Mouse (Mus musculus) cerebellum, adult 2 months (tissue): Measurements from ENCODE around the gene Ifit1bl2.
"Not testable (repeated sequence)": the region's sequence is repeated elsewhere in the genome, so short reads cannot be mapped to it uniquely, and the experiment has no call there.

Experiments used
- CTCF ChIP-seq: fragments of 200-500 bp; IDR thresholded peaks from 2 replicates; pipeline ENCODE4 v1.5.1; 2011; ENCODE audit warnings: low read depth, mild to moderate bottlenecking, control low read depth, low read length, moderate library complexity, borderline replicate concordance; ENCODE audit not compliant: insufficient read depth
- POLR2A ChIP-seq: fragments of 200-500 bp; IDR thresholded peaks from 2 replicates; pipeline ENCODE4 v1.6.1; 2011; ENCODE audit warnings: low read length, control low read depth, borderline replicate concordance; ENCODE audit not compliant: insufficient read depth

- not testable (repeated sequence) for TF ChIP-seq CTCF, POLR2A
Observed at GRCm38 (mm10) chr19:34585740-34586458, 54.6 kb downstream of the Ifit1bl2 start.
